Mouse (Mus musculus): ENCODE measurements around the gene Rpl13a. TPM values are rescaled to one million over a fixed set of nuclear protein-coding genes. Genes with fewer than 3 reads are reported as not detected.
A peak's percentile ranks its signal among the peaks of the same experiment; 100 is the strongest.

Rpl13a gene
- polyA plus RNA-seq, 1 experiment from 2014 or later = 1,253 TPM

GRCm38 (mm10) chr7:45161612-45162473 is 33.3 kb upstream of the Rpl13a start:
- H3K27ac ChIP-seq (ENCODE audit: low read depth, low read length) = no peak overlapping the region; the same call in 1 of the 2 replicates
- H3K4me3 ChIP-seq (ENCODE audit: low read depth, low read length) = peak overlapping the region; percentile 24
- 5% methylated on average over 35 of the region's 35 CpGs for WGBS
- H3K9me3 ChIP-seq (replicated peaks; ENCODE audit: control insufficient read depth, low read length) = no peaks in the 10 kb centered on the region
- H3K27me3 ChIP-seq (replicated peaks; ENCODE audit: control insufficient read depth, insufficient read depth, low read length) = peaks cover 43% of the 10 kb centered on the region
- DNase-seq (ENCODE audit: low spot score) (peak; percentile 96), ATAC-seq (peak; percentile 89)
- peak overlapping the region; percentile 21; the same call in 1 of the 2 replicates for H3K9ac ChIP-seq (ENCODE audit: low read length)
- peaks cover 19% of the 10 kb centered on the region; the same call in 1 of the 2 replicates for H3K36me3 ChIP-seq (ENCODE audit: control insufficient read depth, insufficient read depth, low read length)
- H3K4me2 ChIP-seq (ENCODE audit: low read length) = peak overlapping the region; percentile 56
- H3K4me1 ChIP-seq (ENCODE audit: control insufficient read depth, insufficient read depth, low read length) = peaks cover 7% of the 10 kb centered on the region

- Histone ChIP-seq H3K9ac (ENCODE audit: low read length) (no peak overlapping the region), H3K4me2 (ENCODE audit: low read length) (no peak overlapping the region), H3K27me3 (replicated peaks; ENCODE audit: control insufficient read depth, insufficient read depth, low read length) (peaks cover 34% of the 10 kb centered on the region), H3K36me3 (ENCODE audit: control insufficient read depth, insufficient read depth, low read length) (peaks cover 19% of the 10 kb centered on the region; the same call in 1 of the 2 replicates), H3K9me3 (replicated peaks; ENCODE audit: control insufficient read depth, low read length) (no peaks in the 10 kb centered on the region), H3K4me3 (ENCODE audit: low read depth, low read length) (no peak overlapping the region), H3K4me1 (ENCODE audit: control insufficient read depth, insufficient read depth, low read length) (peaks cover 7% of the 10 kb centered on the region), H3K27ac (ENCODE audit: low read depth, low read length) (no peak overlapping the region)
- no peak for DNase-seq (ENCODE audit: low spot score)
- WGBS = 90% methylated on average over 3 of the region's 3 CpGs
- ATAC-seq = no peak
These were observed 32.3 kb upstream of the Rpl13a start for GRCm38 (mm10) chr7:45160866-45161265.

GRCm38 (mm10) chr7:45160316-45160800 is 31.8 kb upstream of the Rpl13a start:
- peaks cover 29% of the 10 kb centered on the region for H3K27me3 ChIP-seq (replicated peaks; ENCODE audit: control insufficient read depth, insufficient read depth, low read length)
- peaks cover 7% of the 10 kb centered on the region for H3K4me1 ChIP-seq (ENCODE audit: control insufficient read depth, insufficient read depth, low read length)
- DNase-seq (ENCODE audit: low spot score) (no peak), ATAC-seq (no peak)
- peaks cover 19% of the 10 kb centered on the region; the same call in 1 of the 2 replicates for H3K36me3 ChIP-seq (ENCODE audit: control insufficient read depth, insufficient read depth, low read length)
- H3K4me3 ChIP-seq (ENCODE audit: low read depth, low read length) = no peak overlapping the region
- 90% methylated on average over 6 of the region's 6 CpGs for WGBS
- H3K9me3 ChIP-seq (replicated peaks; ENCODE audit: control insufficient read depth, low read length) = no peaks in the 10 kb centered on the region
- H3K4me2 ChIP-seq (ENCODE audit: low read length) = no peak overlapping the region
- H3K9ac ChIP-seq (ENCODE audit: low read length) = no peak overlapping the region
- no peak overlapping the region for H3K27ac ChIP-seq (ENCODE audit: low read depth, low read length)

GRCm38 (mm10) chr7:45158991-45159390 is 30.4 kb upstream of the Rpl13a start:
- Histone ChIP-seq H3K4me1 (ENCODE audit: control insufficient read depth, insufficient read depth, low read length) (peaks cover 7% of the 10 kb centered on the region), H3K27ac (ENCODE audit: low read depth, low read length) (no peak overlapping the region), H3K36me3 (ENCODE audit: control insufficient read depth, insufficient read depth, low read length) (peaks cover 19% of the 10 kb centered on the region; the same call in 1 of the 2 replicates), H3K4me3 (ENCODE audit: low read depth, low read length) (no peak overlapping the region), H3K9me3 (replicated peaks; ENCODE audit: control insufficient read depth, low read length) (no peaks in the 10 kb centered on the region), H3K9ac (ENCODE audit: low read length) (no peak overlapping the region), H3K27me3 (replicated peaks; ENCODE audit: control insufficient read depth, insufficient read depth, low read length) (peaks cover 16% of the 10 kb centered on the region), H3K4me2 (ENCODE audit: low read length) (no peak overlapping the region)
- 95% methylated on average over 6 of the region's 6 CpGs for WGBS
- no peak for ATAC-seq
- DNase-seq (ENCODE audit: low spot score) = no peak

GRCm38 (mm10) chr7:45157459-45157858 is 28.9 kb upstream of the Rpl13a start:
- H3K4me3 ChIP-seq (ENCODE audit: low read depth, low read length) = no peak overlapping the region
- 0 out of 2 replicates have a peak, but pooled peaks cover under 1% of the 10 kb centered on the region for H3K27me3 ChIP-seq (replicated peaks; ENCODE audit: control insufficient read depth, insufficient read depth, low read length)
- no peak for DNase-seq (ENCODE audit: low spot score)
- H3K27ac ChIP-seq (ENCODE audit: low read depth, low read length) = no peak overlapping the region
- no peak overlapping the region for H3K4me2 ChIP-seq (ENCODE audit: low read length)
- no peaks in the 10 kb centered on the region for H3K9me3 ChIP-seq (replicated peaks; ENCODE audit: control insufficient read depth, low read length)
- H3K36me3 ChIP-seq (ENCODE audit: control insufficient read depth, insufficient read depth, low read length) = peaks cover 19% of the 10 kb centered on the region; the same call in 1 of the 2 replicates
- no peak overlapping the region for H3K9ac ChIP-seq (ENCODE audit: low read length)
- peaks cover 6% of the 10 kb centered on the region for H3K4me1 ChIP-seq (ENCODE audit: control insufficient read depth, insufficient read depth, low read length)
- no peak for ATAC-seq
- WGBS = 80% methylated on average over 14 of the region's 14 CpGs

GRCm38 (mm10) chr7:45156206-45156605 is 27.6 kb upstream of the Rpl13a start:
- H3K9me3 ChIP-seq (replicated peaks; ENCODE audit: control insufficient read depth, low read length) = no peaks in the 10 kb centered on the region
- peaks cover 19% of the 10 kb centered on the region; the same call in 1 of the 2 replicates for H3K36me3 ChIP-seq (ENCODE audit: control insufficient read depth, insufficient read depth, low read length)
- no peak for DNase-seq (ENCODE audit: low spot score)
- H3K27me3 ChIP-seq (replicated peaks; ENCODE audit: control insufficient read depth, insufficient read depth, low read length) = no peaks in the 10 kb centered on the region
- peaks cover 7% of the 10 kb centered on the region for H3K4me1 ChIP-seq (ENCODE audit: control insufficient read depth, insufficient read depth, low read length)
- 96% methylated on average over 15 of the region's 15 CpGs for WGBS
- H3K9ac ChIP-seq (ENCODE audit: low read length) = no peak overlapping the region
- no peak overlapping the region for H3K4me2 ChIP-seq (ENCODE audit: low read length)
- no peak overlapping the region for H3K4me3 ChIP-seq (ENCODE audit: low read depth, low read length)
- H3K27ac ChIP-seq (ENCODE audit: low read depth, low read length) = no peak overlapping the region
- ATAC-seq = no peak

- Histone ChIP-seq H3K27me3 (replicated peaks; ENCODE audit: control insufficient read depth, insufficient read depth, low read length) (no peaks in the 10 kb centered on the region), H3K4me3 (ENCODE audit: low read depth, low read length) (no peak overlapping the region), H3K9me3 (replicated peaks; ENCODE audit: control insufficient read depth, low read length) (no peaks in the 10 kb centered on the region), H3K27ac (ENCODE audit: low read depth, low read length) (no peak overlapping the region), H3K4me2 (ENCODE audit: low read length) (no peak overlapping the region), H3K9ac (ENCODE audit: low read length) (no peak overlapping the region), H3K4me1 (ENCODE audit: control insufficient read depth, insufficient read depth, low read length) (peaks cover 8% of the 10 kb centered on the region), H3K36me3 (ENCODE audit: control insufficient read depth, insufficient read depth, low read length) (peaks cover 19% of the 10 kb centered on the region; the same call in 1 of the 2 replicates)
- no peak for ATAC-seq
- DNase-seq (ENCODE audit: low spot score) = no peak
- 91% methylated on average over 9 of the region's 9 CpGs for WGBS
These were observed 27.0 kb upstream of the Rpl13a start for GRCm38 (mm10) chr7:45155590-45155989.

GRCm38 (mm10) chr7:45154993-45155514 is 26.5 kb upstream of the Rpl13a start:
- H3K4me1 ChIP-seq (ENCODE audit: control insufficient read depth, insufficient read depth, low read length) = peaks cover 8% of the 10 kb centered on the region
- peak overlapping the region; percentile 84 for H3K4me2 ChIP-seq (ENCODE audit: low read length)
- DNase-seq (ENCODE audit: low spot score) (no peak), ATAC-seq (no peak; the same call in 1 of the 2 replicates)
- 81% methylated on average over 12 of the region's 12 CpGs for WGBS
- H3K9me3 ChIP-seq (replicated peaks; ENCODE audit: control insufficient read depth, low read length) = no peaks in the 10 kb centered on the region
- H3K9ac ChIP-seq (ENCODE audit: low read length) = peak overlapping the region; percentile 33; the same call in 1 of the 2 replicates
- no peak overlapping the region for H3K27ac ChIP-seq (ENCODE audit: low read depth, low read length)
- peaks cover 19% of the 10 kb centered on the region; the same call in 1 of the 2 replicates for H3K36me3 ChIP-seq (ENCODE audit: control insufficient read depth, insufficient read depth, low read length)
- no peaks in the 10 kb centered on the region for H3K27me3 ChIP-seq (replicated peaks; ENCODE audit: control insufficient read depth, insufficient read depth, low read length)
- H3K4me3 ChIP-seq (ENCODE audit: low read depth, low read length) = peak overlapping the region; percentile 50
